Mouse (Mus musculus): ENCODE data around the gene Gm20431. TPM values are rescaled to one million over a fixed set of nuclear protein-coding genes. Genes with fewer than 3 reads are reported as not detected.

Gene Gm20431
- 20.4 to 30.4 TPM (median 29.0 TPM) in 4 replicates for total RNA-seq (2023; ENCODE audit: inconsistent age)

DNA sequence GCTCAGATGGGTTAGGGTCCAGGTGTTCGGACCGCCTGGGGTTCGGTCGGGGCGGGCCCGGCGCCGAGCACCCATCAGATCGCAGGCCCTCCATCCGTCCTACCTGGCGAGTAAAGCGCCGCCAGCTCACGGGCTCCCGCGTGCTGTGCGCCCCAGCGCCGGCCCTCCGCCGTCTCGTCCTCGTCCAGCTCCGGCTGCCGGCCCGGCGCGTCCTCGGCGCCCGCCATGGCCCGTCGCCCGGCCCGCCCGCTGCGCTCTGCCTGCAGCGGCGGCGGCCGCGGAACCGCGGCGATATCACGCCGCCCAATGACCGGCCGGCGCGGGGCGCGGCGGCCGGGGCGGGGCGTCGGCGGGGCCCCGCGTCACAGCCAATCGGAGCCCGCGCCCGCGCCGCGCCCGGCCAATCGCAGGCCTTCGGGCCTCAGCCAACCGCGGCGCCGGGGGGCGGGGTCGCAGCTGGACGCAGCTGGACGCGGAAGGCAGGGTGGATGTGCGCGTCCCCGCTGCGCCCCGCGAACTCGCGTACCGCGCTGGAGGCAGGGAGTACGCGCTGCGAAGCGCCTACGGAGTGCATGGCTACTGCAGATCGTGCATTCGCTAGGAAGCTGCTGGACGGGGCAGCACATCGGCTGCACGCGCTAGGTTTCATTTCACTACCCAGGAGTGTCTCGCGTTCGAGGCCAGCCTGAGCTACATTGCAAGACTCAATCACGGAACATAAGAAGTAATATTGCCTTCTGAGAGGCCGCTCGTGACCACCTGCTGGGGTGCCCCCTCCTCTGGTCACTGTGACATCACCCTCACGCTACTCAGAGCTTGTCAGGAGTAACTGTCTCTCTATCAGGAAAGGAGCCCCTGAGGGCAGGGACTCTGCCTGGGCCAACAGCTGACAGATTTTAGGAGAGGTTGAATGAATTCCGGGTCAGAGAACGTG is at the start of gene Gm20431:
TSS of gene Gm20431 (minus strand) at position 227 of the 934 bp plus-strand sequence.

DNA sequence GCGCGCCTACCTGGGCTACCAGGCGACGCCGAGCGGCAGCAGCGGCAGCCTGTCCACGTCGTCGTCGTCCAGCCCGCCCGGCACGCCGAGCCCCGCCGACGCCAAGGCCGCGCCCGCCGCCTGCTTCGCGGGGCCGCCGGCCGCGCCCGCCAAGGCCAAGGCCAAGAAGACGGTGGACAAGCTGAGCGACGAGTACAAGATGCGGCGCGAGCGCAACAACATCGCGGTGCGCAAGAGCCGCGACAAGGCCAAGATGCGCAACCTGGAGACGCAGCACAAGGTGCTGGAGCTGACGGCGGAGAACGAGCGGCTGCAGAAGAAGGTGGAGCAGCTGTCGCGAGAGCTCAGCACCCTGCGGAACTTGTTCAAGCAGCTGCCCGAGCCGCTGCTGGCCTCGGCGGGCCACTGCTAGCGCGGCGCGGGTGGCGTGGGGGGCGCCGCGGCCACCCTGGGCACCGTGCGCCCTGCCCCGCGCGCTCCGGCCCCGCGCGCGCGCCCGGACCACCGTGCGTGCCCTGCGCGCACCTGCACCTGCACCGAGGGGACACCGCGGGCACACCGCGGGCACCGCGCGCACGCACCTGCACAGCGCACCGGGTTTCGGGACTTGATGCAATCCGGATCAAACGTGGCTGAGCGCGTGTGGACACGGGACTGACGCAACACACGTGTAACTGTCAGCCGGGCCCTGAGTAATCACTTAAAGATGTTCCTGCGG is 28.4 kb upstream of the Gm20431 start, which contains the start of gene Tmem189:
TSS of gene Tmem189 (minus strand) at position 322 of the 718 bp plus-strand sequence.

DNA sequence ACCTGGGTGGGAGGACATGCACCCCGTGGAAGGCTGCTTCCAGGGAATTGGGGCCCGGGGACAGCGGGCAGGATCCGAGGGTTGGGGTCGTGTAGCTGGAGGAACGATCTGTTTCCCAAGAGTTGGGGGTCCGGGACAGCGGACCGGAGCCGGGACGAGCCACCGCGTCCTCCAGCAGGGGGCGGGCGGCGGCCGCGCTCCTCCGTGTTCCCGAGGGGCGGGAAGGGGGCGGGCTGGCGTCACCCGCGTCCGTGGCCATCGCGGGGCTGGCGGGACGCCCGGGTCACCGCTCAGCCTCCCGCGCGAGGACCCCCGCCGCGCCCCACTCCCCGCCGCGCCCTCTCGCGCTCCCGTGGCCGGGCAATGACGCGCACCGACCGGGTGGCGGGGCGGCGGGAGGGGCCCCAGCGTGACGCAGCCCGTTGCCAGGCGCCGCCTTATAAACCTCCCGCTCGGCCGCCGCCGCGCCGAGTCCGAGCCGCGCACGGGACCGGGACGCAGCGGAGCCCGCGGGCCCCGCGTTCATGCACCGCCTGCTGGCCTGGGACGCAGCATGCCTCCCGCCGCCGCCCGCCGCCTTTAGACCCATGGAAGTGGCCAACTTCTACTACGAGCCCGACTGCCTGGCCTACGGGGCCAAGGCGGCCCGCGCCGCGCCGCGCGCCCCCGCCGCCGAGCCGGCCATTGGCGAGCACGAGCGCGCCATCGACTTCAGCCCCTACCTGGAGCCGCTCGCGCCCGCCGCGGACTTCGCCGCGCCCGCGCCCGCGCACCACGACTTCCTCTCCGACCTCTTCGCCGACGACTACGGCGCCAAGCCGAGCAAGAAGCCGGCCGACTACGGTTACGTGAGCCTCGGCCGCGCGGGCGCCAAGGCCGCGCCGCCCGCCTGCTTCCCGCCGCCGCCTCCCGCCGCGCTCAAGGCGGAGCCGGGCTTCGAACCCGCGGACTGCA is 27.5 kb upstream of the Gm20431 start, which contains the start of gene Cebpb:
TSS of gene Cebpb (plus strand) at position 418 of the 954 bp plus-strand sequence.

DNA sequence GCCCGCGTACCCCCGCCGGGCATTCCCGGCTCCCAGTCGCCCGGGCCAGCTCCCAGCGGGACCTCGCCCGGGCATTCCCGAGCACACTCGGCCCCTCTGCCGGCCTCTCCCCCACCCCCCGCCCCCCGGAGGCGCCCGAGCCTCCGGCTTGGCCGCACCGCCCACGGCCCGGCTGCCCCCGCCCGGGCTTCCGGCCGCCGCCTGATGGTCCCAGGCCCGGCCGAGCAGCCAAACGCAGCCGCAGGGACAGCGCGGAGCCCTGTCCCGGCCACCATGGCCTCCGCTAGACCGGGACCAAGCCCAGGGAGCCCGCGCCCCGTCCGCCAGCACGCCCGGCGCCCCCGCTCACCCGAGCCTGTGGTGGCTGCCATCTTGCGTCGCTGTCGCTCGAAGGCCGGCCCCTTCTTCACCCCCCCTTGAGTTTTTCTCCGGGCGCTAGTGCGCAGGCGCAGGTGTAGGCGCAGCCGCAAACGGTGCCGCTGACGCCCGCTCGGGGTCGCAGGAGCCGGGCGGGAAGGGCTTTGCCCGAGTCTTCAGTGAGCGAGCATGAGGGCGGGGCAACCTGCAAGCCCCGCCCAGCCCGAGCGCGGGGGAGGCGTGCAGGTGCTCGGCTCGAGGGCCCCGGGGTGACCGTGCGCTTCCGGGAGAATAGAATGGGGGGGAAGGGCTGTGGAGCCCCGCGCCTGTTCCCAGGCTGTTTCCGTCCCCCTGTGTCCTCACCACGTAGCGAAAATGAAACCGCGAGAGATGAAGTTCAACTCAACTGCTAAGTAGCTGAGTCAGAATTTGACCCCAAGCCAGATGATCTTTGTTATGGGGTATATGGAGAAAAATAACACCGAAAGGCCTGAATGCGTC is 29.5 kb downstream of the Gm20431 start, which contains the start of gene Ube2v1:
TSS of gene Ube2v1 (minus strand) at position 505 of the 858 bp plus-strand sequence.

Other genes with a start within 250 kb of the Gm20431 start
- gene Slc9a8, start 239.8 kb downstream of the Gm20431 start, total RNA-seq (2023; ENCODE audit: inconsistent age), result 95.9 to 99.1 TPM (median 98.3 TPM) in 4 replicates
- gene Rnf114, start 168.9 kb downstream of the Gm20431 start, total RNA-seq (2023; ENCODE audit: inconsistent age), result 95.8 to 107 TPM (median 99.8 TPM) in 4 replicates
- 51.0 to 56.8 TPM (median 54.8 TPM) in 4 replicates for gene Spata2, start 168.6 kb downstream of the Gm20431 start, total RNA-seq (2023; ENCODE audit: inconsistent age)
- 1.9 to 4.6 TPM (median 4.4 TPM) in 4 replicates for gene Snai1, start 123.3 kb downstream of the Gm20431 start, total RNA-seq (2023; ENCODE audit: inconsistent age)
- gene Ube2v1, start 29.4 kb downstream of the Gm20431 start, total RNA-seq (2023; ENCODE audit: inconsistent age), result 139 to 162 TPM (median 148 TPM) in 4 replicates
- 93.8 to 96.8 TPM (median 95.8 TPM) in 4 replicates for gene Cebpb, start 27.4 kb upstream of the Gm20431 start, total RNA-seq (2023; ENCODE audit: inconsistent age)
- 76.5 to 86.5 TPM (median 80.0 TPM) in 4 replicates for gene Tmem189, start 28.3 kb upstream of the Gm20431 start, total RNA-seq (2023; ENCODE audit: inconsistent age)

All from B cell, adult (primary cell).